Mouse (Mus musculus) spleen, adult 2 months (tissue): ENCODE measurements around the gene Grasp.

Experiments
- CTCF ChIP-seq: fragments of 200-500 bp; IDR thresholded peaks from 2 replicates; pipeline ENCODE4 v1.5.1; 2011; ENCODE audit warnings: mild to moderate bottlenecking, inconsistent platforms; ENCODE audit not compliant: insufficient read depth, insufficient read length, insufficient replicate concordance; ENCODE audit errors: extremely low read depth
- POLR2A ChIP-seq: fragments of 200-500 bp; IDR thresholded peaks from 2 replicates; pipeline ENCODE4 v1.6.1; 2011; ENCODE audit warnings: low read depth, low read length, inconsistent platforms

- no peak for TF ChIP-seq CTCF
- no peak for TF ChIP-seq POLR2A
Measured at GRCm38 (mm10) chr15:101235342-101235698, 11.3 kb downstream of the Grasp start.
